Mouse (Mus musculus) embryo, embryonic 11.5 days (tissue): ENCODE measurements at regions not wholly inside any gene's neighbourhood (a gene's known extent, or its start where the extent isn't known, plus 50 kb on each side); places are given as distances from the start of the nearest gene placed in this dataset.

Source experiments
- DNase-seq: peaks from one replicate; pipeline ENCODE4 v3.0.0-alpha.2; 2012; ENCODE audit warnings: low read depth, low spot score

DNA sequence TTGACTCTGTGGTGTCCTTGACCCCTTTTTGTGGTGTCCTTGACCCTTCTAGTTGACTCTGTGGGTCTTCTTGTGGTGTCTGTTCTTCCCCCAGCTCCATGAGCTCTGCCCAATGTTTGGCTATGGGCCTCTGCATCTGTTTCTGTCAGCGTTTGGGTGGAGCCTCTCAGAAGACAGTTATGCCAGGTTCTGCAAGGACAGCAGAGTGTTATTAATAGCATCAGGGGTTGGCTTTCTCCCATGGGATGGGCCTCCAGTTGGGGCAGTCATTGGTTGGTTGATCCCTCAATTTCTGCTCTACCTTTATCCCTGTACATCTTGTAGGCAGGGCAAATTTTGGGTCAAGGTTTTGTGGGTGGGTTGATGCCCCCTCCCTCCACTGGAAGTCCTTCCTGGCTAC, 138.8 kb downstream of the Tex29 start:
- no peak for DNase-seq

DNA sequence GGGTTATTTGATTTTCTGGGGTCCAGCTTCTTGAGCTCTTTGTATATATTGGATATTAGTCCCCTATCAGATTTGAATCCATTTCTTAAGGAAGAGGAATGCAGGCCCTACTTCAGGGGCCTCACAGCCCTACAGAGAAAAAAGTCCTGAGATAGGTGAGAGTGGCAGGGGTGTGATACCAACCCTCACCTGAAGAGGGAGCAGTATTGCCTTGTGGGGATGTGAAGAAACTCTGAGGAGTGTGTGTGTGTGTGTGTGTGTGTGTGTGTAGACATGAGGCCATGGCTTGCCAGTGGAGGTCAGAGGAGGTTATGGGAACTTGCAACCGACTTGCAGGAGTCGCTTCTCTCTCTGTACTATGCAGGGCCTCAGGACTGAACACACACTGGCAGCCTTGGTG, 141.2 kb downstream of the Tex29 start:
- DNase-seq: no peak

DNA sequence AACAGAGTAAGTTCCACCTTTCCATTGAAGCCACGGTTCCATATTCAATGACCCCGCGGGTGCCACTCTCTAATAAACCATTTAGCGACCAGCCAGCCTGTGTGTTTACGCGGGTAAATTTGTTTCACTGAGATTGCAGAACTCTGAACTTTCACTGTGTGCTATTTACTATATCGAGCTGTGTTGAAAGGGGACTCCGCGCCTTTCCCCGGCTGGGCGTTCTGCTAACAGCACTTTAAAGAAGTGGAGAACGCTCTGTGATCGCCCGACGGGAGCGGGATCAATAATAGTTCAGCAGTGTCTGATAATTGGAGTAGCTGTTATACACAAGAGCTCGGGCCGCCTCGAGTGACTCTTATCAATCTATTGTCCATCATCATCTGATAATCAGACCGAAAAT, 149.8 kb downstream of the Tex29 start:
- DNase-seq: no peak

- DNase-seq: peak; percentile 48
These were observed 159.6 kb downstream of the Tex29 start for GRCm38 (mm10) chr8:11999736-12000458.

DNA sequence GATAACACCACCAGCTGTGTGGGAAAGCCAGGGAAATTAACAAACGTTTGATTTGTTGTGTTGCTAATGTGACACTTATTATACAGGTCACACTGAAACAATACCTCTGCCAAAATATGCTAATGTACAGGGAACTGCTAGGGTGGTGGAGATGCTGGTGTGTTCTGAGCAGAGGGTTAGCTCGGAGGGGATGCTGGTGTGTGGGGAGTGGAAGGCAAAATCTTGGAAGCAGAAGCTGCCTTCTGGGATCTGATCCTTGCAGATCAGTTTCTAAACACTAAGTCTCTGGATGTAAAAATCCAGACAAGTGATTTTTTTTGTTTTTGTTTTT, 160.2 kb downstream of the Tex29 start:
- no peak for DNase-seq

DNA sequence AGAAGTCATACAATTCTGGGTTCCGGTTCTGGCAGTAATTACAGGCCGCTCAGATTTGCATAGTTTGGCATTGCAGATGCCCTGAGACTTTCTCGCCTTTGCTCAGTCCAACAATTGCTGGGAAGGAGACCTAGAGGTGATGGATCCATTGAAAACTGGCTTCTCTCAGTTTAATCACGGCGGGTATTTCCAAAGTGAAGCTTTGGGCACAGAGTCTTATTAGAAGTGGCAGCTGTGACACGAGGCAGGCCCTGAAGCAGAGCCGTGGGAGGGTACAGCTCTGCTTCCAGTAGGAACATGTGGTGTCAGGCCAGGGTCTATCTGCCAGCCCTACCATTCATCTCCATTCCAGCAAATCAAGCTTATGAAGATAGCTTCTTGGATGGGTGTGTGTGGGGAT, 164.0 kb downstream of the Tex29 start:
- DNase-seq: no peak

GRCm38 (mm10) chr8:12012769-12013168, 172.5 kb downstream of the Tex29 start:
- DNase-seq: no peak

GRCm38 (mm10) chr8:12017750-12018149, 177.5 kb downstream of the Tex29 start:
- no peak for DNase-seq

DNA sequence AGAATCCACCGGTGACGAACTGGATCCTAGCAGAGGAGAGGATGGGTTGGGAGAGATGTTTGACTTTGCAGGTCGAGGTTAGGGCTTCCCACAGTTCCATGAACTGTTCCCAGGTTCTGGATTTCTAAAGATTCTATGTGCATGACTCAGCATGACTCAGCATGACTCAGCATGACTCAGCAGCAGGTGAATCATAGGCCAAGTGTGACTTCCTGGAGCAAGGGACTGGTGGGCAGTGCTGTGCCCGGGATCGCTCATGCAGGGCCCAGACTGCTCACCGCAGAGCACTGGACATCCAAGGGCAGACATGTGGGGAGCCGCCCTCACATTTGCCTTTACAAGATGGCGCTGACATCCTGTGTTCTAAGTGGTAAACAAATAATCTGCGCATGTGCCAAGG, 179.0 kb downstream of the Tex29 start:
- no peak for DNase-seq

DNA sequence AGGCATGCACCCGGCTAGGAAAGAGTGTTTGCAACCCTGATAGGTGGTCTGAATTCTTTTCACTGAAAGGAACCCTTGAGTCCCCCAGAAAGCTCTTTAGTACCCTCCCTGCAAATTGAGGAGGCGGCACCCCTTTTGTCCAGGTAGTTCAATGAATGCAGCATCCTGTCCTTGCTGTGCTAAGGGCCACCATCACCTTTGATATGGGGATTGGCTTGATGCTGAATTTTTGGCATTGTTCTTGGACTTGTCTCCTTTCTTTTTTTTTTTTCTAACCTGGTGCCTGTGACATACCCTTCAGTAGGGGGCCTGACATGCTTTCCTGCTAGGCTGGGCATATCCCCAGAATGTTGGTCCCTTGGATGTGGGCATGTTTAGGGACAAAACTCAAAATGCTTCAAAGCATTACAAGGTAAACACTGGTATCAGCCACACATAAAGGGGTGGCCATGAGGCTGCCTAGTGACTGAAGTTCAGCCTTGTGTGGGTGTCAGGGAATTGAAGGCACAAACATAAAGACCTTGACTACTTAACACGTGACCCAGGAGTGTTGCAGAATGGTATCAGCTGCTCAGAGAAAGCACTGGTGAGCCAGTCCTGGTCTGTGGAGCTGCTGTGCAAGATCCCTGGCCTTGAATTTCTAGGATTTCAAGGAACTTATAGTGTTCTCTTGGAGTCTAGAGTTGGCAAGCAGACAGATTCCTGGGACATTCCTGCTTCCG, 183.6 kb downstream of the Tex29 start:
- no peak for DNase-seq

GRCm38 (mm10) chr8:12030363-12031116, 190.3 kb downstream of the Tex29 start:
- DNase-seq: no peak

GRCm38 (mm10) chr8:12031796-12032195, 191.5 kb downstream of the Tex29 start:
- no peak for DNase-seq

- DNase-seq: no peak
These were observed 192.1 kb downstream of the Tex29 start for GRCm38 (mm10) chr8:12032386-12032785.

GRCm38 (mm10) chr8:12036349-12036748, 196.1 kb downstream of the Tex29 start:
- no peak for DNase-seq

DNA sequence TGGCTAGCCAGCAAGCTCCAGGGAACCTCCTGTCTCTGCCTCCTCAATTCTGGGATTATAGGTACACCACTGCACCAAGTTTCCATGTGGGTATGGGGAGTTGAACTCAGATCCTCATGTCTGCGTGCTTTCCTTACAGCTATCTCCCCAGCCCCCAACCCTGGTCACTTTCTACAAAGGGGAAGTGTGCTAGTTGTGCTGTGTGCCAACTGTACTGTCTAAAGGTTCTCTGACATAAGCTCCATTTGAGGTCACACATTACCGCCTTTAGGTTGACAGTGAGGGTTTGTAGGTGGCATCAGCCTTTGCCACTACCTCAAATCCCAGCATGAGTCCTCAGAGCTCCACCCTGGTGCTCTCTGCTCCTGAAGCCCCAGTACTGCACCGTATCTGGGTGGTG, 200.7 kb downstream of the Tex29 start:
- no peak for DNase-seq

DNA sequence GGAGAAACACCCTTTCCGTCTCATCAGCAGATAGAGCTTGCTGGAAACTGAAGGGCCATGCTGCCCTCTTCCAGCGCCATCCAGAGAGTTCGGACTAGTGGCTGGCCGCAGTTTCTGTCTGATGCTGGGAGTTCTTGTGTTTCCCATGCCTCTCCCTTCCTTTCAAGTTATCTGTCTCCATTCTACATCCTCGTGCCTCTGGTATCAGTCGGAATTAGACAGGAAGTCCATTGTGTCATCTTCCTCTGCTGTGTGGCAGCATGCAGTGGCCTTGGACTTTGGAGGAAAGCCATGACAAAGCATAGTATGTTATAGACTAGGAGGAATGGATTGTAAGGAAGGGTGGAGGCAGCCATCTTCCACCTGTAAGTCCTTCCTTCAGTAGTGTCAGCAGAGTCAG, 201.4 kb downstream of the Tex29 start:
- no peak for DNase-seq

- DNase-seq: no peak
These were observed 210.6 kb downstream of the Tex29 start for GRCm38 (mm10) chr8:12050841-12051240.

DNA sequence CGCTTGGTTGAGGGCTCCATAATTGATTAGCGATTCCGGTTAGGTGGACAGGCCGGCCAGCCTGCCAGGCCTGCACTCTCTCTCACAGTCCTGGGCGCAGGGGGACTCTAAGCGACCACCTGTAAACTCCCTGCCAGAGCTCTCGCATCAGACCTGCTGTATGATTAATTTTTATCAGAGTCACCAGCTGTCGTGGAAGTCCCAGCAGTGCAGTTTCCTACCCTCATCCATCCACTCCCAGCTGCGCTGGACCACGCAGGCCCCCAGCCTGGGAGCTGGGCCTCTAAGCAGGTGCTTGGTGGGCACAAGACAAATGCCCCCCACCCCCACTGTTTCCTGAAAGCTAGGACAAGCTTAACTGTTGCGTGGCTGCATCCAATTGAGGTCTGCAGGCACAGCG, 211.1 kb downstream of the Tex29 start:
- no peak for DNase-seq

DNA sequence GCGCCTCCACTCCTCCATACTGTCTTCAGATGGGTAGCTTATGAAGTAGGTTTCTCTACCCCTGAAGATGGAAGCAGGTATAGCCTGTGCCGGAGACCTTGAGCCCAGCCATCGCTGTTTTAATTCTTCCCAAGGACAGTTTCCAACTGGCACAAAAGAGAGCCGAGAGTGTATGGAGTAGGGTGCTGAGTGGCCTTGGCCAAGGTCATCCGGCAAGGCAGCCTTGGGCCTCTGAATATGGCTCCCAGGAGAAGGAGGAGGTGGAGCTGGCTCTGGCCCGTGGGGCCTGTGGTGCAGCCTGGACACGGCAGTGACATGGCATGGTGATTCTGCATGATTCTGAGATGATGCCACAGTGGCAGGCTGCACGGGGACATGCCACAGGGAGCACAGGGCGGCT, 215.7 kb downstream of the Tex29 start:
- DNase-seq: no peak

DNA sequence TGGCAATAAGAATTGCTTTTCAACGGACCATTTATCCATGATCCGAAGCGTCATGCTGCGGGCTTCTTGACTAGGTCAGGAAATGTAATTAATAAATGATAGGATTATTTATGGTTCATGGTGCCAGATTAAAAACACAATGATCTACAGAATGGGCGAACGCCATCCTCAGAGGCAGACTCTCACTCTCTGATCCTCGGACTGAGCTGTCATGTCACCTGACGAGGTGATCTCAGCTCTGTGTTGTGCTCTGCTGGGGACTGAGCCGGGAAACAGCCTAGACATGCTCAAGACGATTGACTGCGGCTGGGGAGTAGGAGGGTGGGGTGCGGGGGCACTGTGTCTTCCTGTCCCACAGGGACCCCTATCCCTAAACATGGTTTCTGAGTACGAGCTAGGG, 217.4 kb upstream of the A230072I06Rik start:
- no peak for DNase-seq

GRCm38 (mm10) chr8:12062710-12063109, 215.9 kb upstream of the A230072I06Rik start:
- DNase-seq: no peak

DNA sequence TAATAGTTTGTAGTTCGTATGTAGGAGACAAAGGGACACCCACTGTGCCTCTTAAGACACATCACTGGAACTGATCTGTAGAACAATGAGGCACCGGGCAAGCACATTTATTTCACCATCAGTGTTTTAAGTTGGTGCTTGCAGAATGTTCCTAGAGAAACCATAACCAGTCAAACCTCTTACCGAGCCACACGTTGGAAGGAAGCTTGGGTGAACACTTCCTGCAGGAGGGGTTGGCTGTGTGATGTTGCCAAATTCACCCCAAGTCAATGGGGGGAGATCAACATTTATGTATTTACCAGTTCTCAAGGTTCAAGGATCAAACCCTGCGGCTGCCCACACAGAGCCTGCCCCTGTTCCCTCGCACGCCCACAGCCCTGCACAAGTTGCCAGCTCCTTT, 214.0 kb upstream of the A230072I06Rik start:
- no peak for DNase-seq

- DNase-seq: no peak
These were observed 212.2 kb upstream of the A230072I06Rik start for GRCm38 (mm10) chr8:12066454-12066853.
